Mouse (Mus musculus) forebrain, embryonic 16.5 days (tissue): Measurements from ENCODE around the gene Ahnak2. TPM values are rescaled to one million over a fixed set of nuclear protein-coding genes. Genes with fewer than 3 reads are reported as not detected.

Experiments
- ATAC-seq: fragments of 200-750 bp; cut with Nextera tagmentation; 2 replicates; pipeline ENCODE4 v1.8.0; 2017; ENCODE audit warnings: mild to moderate bottlenecking, moderate library complexity
- H3K27ac ChIP-seq: fragments of 300-500 bp; sonication (generic); 2 replicates; pipeline ENCODE4 v1.5.1; 2014; ENCODE audit warnings: low read length, control low read depth
- H3K27me3 ChIP-seq: fragments of 300-500 bp; sonication (generic); replicated peaks from 2 replicates; pipeline ENCODE4 v1.6.1; 2014; ENCODE audit warnings: low read length; ENCODE audit not compliant: control insufficient read depth, insufficient read depth
- H3K36me3 ChIP-seq: fragments of 300-500 bp; sonication (generic); 2 replicates; pipeline ENCODE4 v1.6.1; 2014; ENCODE audit not compliant: control insufficient read depth, insufficient read depth
- H3K4me1 ChIP-seq: fragments of 300-500 bp; sonication (generic); replicated peaks from 2 replicates; pipeline ENCODE4 v1.6.1; 2014; ENCODE audit warnings: low read length; ENCODE audit not compliant: control insufficient read depth, insufficient read depth
- H3K4me2 ChIP-seq: fragments of 300-500 bp; sonication (generic); 2 replicates; pipeline ENCODE4 v1.6.1; 2014; ENCODE audit warnings: mild to moderate bottlenecking, low read length, control low read depth
- H3K4me3 ChIP-seq: fragments of 300-500 bp; sonication (generic); replicated peaks from 2 replicates; pipeline ENCODE4 v1.5.1; 2014; ENCODE audit warnings: mild to moderate bottlenecking, low read length, control low read depth
- H3K9ac ChIP-seq: fragments of 300-500 bp; sonication (generic); replicated peaks from 2 replicates; pipeline ENCODE4 v1.6.1; 2014; ENCODE audit warnings: low read depth, low read length, control low read depth
- H3K9me3 ChIP-seq: fragments of 300-500 bp; sonication (generic); 2 replicates; pipeline ENCODE4 v1.6.1; 2016; ENCODE audit warnings: low read length; ENCODE audit not compliant: control insufficient read depth
- WGBS: fragments of 180-500 bp; shearing (Covaris S2); extraction: QIAGEN DNeasy Blood & Tissue Kit; methylation state at CpG from one replicate; pipeline ENCODE4 v1.1.7; 2014; 5-methylcytosine and 5-hydroxymethylcytosine counted together
- polyA plus RNA-seq: library from polyadenylated mRNA; unstranded; fragments of >200 nt; fragmentation: Nextera tagmentation; extraction: Ambion mirVana; gene quantifications from 2 replicates; pipeline ENCODE4 v1.2.1, GENCODE M21; 2015

The Ahnak2 gene
- polyA plus RNA-seq, 1 experiment from 2014 or later, result 1.2 TPM

GRCm38 (mm10) chr12:112813370-112813769 lies 10.9 kb upstream of the Ahnak2 start:
- Histone ChIP-seq H3K4me3 (no peak overlapping the region), H3K9me3 (no peaks in the 10 kb centered on the region), H3K9ac (no peak overlapping the region), H3K4me2 (no peak overlapping the region), H3K4me1 (peaks cover 10% of the 10 kb centered on the region), H3K27me3 (no peaks in the 10 kb centered on the region), H3K36me3 (peaks cover 4% of the 10 kb centered on the region; the same call in 1 of the 2 replicates), H3K27ac (no peak overlapping the region)
- no peak for ATAC-seq
- WGBS, result 90% methylated on average over 7 of the region's 7 CpGs

DNA sequence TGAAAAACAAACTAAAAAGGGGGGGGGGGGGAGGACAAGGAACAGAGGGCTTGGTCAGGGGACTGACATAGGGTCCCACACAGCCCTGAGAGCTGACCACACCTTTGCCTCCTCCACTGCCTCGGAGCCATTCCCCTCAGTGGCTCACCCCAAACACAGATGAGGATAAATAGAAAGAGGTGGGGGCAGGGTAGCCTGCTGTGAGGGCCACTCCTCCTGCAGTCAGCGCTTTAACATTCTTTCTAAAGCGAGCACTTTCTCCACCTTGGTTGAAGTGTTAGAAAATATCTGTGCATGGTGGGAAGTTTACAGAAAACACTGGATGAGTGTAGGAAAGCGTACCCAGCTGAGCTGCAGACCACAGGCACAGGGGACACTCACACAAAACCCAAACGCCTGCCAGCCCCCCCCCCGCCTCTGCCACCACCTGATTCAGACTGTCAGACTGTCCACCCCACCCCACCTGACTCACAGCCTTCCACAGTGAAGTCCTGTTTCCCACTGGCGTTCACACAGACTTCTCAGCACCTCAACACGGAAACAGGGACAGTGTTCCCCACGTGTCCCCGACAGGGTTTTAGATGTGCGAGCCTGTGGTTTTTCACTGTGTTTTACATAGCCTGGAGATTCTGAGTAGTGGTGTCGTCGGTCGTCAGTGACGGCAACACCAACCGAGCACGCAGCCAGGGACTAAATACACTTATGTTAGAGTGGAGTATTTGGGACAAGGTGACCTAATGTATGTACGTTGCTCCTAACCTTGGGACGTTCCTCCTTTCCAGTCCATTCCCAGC lies 7.8 kb upstream of the Ahnak2 start:
- Histone ChIP-seq H3K27ac (no peak overlapping the region), H3K4me1 (peaks cover 15% of the 10 kb centered on the region), H3K4me3 (no peak overlapping the region), H3K36me3 (no peaks in the 10 kb centered on the region), H3K9me3 (no peaks in the 10 kb centered on the region), H3K27me3 (no peaks in the 10 kb centered on the region), H3K4me2 (no peak overlapping the region), H3K9ac (no peak overlapping the region)
- ATAC-seq, result no peak
- 64% methylated on average over 19 of the region's 19 CpGs for WGBS

DNA sequence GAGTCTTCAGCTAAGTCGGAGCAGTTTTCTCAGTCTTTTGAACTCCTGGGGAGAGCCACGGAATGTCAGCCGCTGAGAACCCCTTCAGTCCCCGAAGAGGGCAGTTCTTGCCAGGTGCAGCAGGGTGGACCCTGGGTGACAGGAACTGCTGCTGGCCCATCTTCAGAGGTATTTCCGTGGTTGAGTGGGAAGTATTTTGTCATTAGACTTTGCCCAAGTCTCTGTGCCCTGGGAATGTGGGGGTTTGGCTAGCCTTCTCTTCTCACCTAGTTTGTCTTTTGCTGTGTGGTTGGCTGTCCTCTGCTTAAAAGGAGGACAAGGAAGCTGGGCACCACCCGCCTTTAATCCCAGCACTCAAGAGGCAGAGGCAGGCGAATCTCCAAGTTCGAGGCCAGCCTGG lies 7.2 kb upstream of the Ahnak2 start:
- peaks cover 15% of the 10 kb centered on the region for H3K4me1 ChIP-seq
- H3K4me2 ChIP-seq, result peak overlapping the region; percentile 69
- no peaks in the 10 kb centered on the region for H3K27me3 ChIP-seq
- no peaks in the 10 kb centered on the region for H3K9me3 ChIP-seq
- no peaks in the 10 kb centered on the region for H3K36me3 ChIP-seq
- peak overlapping the region; percentile 67 for H3K4me3 ChIP-seq
- 24% methylated on average over 8 of the region's 8 CpGs for WGBS
- peak overlapping the region; percentile 57 for H3K9ac ChIP-seq
- no peak for ATAC-seq
- H3K27ac ChIP-seq, result no peak overlapping the region

DNA sequence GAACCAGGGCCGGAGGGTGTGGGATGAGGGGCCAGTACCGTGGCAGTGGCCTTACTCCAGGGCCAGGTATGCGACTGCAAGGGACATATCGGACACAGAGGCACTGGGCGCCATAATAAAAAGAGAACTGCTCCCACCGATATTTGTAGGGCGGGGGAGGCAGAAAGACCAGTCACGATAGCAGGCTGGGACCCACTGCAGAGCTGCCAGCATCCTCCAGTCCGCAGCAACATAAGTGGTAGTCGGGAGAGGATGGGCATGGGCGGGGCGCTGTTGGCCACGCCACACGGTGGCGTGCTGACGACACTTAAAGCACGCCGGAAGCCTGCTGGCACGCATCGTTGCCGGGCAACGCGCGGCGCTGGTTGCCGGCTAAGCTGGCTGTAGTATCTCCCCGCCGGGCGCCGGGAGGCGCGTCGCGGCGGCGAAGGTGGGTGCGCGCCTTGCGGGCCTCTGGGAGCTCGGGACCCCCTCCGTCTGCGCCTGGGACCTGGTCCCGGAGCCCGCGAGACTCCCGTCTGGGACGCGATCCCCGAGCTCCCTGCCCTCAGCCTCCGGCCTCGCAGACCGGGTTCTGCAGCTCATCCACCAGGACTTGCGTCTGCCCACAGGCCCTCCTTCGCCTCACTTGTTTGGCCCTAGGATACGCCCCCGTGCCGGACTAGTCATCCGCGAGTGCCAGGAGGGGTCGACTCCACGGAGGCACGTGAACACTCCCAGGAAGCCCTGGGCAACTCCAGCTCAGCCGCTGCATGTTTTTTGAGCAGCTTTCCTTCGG lies 6.3 kb upstream of the Ahnak2 start, which contains the start of gene Clba1:
TSS of gene Clba1 (plus strand) at position 351 of the 778 bp plus-strand sequence.
- WGBS, result under 1% methylated on average over 61 of the region's 64 CpGs
- no peaks in the 10 kb centered on the region for H3K27me3 ChIP-seq
- H3K4me3 ChIP-seq, result peak within 1 kb of the TSS; percentile 67
- H3K27ac ChIP-seq, result peak within 1 kb of the TSS; percentile 82
- H3K9me3 ChIP-seq, result no peaks in the 10 kb centered on the region
- peak; percentile 97 for ATAC-seq
- H3K4me1 ChIP-seq, result peaks cover 15% of the 10 kb centered on the region
- peak within 1 kb of the TSS; percentile 65 for H3K9ac ChIP-seq
- H3K4me2 ChIP-seq, result peak within 1 kb of the TSS; percentile 69
- no peaks in the 10 kb centered on the region for H3K36me3 ChIP-seq

DNA sequence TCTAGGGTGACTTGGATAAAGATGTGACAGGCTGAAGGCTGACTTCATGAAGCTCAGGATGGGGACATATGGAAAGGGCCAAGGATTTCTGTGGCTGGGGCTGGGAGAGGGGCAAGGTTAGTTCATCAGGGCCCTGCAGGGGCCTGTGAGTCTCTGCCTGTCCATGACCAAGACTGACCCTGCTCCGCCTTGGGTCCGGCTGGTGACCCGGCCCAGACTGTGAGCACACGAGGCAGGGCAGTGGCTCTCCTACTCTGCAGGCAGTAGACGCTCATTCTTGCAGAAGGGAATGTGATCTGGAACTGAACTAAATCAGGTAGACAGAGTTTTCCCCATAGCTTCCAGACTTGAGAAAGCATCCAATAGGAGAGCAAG lies 5.7 kb upstream of the Ahnak2 start:
- Histone ChIP-seq H3K27ac (peak overlapping the region; percentile 82), H3K27me3 (no peaks in the 10 kb centered on the region), H3K4me3 (peak overlapping the region; percentile 67), H3K4me1 (peaks cover 15% of the 10 kb centered on the region), H3K4me2 (peak overlapping the region; percentile 69), H3K36me3 (no peaks in the 10 kb centered on the region), H3K9me3 (no peaks in the 10 kb centered on the region), H3K9ac (peak overlapping the region; percentile 65)
- 60% methylated on average over 5 of the region's 5 CpGs for WGBS
- ATAC-seq, result no peak; the same call in 1 of the 2 replicates

GRCm38 (mm10) chr12:112807796-112808195 lies 5.3 kb upstream of the Ahnak2 start:
- 87% methylated on average over 4 of the region's 4 CpGs for WGBS
- H3K27me3 ChIP-seq, result no peaks in the 10 kb centered on the region
- H3K4me3 ChIP-seq, result no peak overlapping the region
- ATAC-seq, result no peak
- H3K36me3 ChIP-seq, result no peaks in the 10 kb centered on the region
- no peak overlapping the region for H3K4me2 ChIP-seq
- peaks cover 15% of the 10 kb centered on the region for H3K4me1 ChIP-seq
- H3K9ac ChIP-seq, result no peak overlapping the region
- H3K9me3 ChIP-seq, result no peaks in the 10 kb centered on the region
- H3K27ac ChIP-seq, result no peak overlapping the region

DNA sequence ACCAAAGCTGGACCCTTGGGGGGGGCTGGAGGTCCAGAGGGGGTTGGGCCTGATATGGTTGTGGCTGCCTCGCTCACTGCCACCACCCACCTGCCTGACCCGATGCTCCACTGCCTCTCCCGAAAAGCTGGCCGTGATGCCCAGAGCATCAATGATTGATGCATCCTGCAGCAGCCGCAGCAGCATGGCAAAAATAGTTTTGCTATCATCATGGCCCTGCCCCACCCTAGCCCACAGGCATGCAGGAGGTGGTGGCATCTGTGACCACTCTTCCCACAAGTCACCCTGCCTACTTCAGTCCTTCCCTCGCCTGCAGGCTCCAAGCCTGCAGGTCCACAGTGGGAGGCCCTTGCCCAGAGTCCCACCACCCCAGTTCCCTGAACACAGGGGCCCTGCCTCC lies 3.6 kb upstream of the Ahnak2 start:
- Histone ChIP-seq H3K4me1 (peaks cover 26% of the 10 kb centered on the region), H3K4me3 (no peak overlapping the region), H3K27ac (no peak overlapping the region), H3K9me3 (no peaks in the 10 kb centered on the region), H3K36me3 (no peaks in the 10 kb centered on the region), H3K9ac (no peak overlapping the region), H3K4me2 (no peak overlapping the region), H3K27me3 (peaks cover 7% of the 10 kb centered on the region; the same call in 1 of the 2 replicates)
- ATAC-seq, result no peak
- 75% methylated on average over 6 of the region's 6 CpGs for WGBS

- Histone ChIP-seq H3K4me2 (no peak overlapping the region), H3K36me3 (no peaks in the 10 kb centered on the region), H3K9me3 (no peaks in the 10 kb centered on the region), H3K9ac (no peak overlapping the region), H3K4me1 (peaks cover 18% of the 10 kb centered on the region), H3K27ac (no peak overlapping the region), H3K27me3 (peaks cover 8% of the 10 kb centered on the region; the same call in 1 of the 2 replicates), H3K4me3 (no peak overlapping the region)
- ATAC-seq, result no peak
- whole genome bisulfite sequencing, result 41% methylated on average over 13 of the region's 13 CpGs
Observed at GRCm38 (mm10) chr12:112804046-112804445, 1.6 kb upstream of the Ahnak2 start.

DNA sequence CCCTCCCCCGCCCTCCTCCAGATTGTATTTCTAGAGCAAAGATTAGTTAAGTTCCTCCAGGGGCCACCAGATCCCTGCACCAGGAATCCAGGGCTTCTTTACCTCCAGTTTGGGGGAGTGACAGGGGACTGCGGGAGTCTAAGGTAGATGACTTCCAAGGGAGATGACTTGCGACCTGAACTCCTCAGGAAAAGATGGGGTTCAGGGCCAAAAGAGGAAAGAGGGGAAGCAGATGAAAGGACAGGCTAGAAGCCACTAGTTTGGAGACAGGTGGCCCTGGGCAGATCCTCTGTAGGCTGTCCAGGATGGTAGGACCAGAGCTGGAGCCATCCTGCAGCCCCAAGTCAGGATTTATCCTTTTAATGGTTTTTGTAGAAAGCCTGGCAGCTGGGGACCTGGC lies 460 bp upstream of the Ahnak2 start:
- Histone ChIP-seq H3K4me3 (no peak overlapping the region), H3K36me3 (no peaks in the 10 kb centered on the region), H3K9me3 (no peaks in the 10 kb centered on the region), H3K4me2 (peak overlapping the region; percentile 100), H3K27me3 (peaks cover 8% of the 10 kb centered on the region; the same call in 1 of the 2 replicates), H3K27ac (no peak overlapping the region), H3K4me1 (peaks cover 17% of the 10 kb centered on the region), H3K9ac (no peak overlapping the region)
- 13% methylated on average over 3 of the region's 3 CpGs for WGBS
- ATAC-seq, result no peak
